Mouse (Mus musculus) CD8-positive naive resting alpha-beta T cell, adult 57 days (primary cell): Measurements from ENCODE around the gene Lrmda. TPM values are rescaled to one million over a fixed set of nuclear protein-coding genes. Genes with fewer than 3 reads are reported as not detected.

Experiments
- total RNA-seq: library from RNA; stranded (reverse); gene quantifications from one replicate; pipeline ENCODE4 v1.2.4, GENCODE M21; 2023

Gene Lrmda
- not detected for total RNA-seq

GRCm38 (mm10) chr14:22019252-22019948 is at the start of gene Lrmda:
Lrmda (plus strand) TSS chr14:22019712.

GRCm38 (mm10) chr14:21989291-21989913 is 30.1 kb upstream of the Lrmda start, which contains the start of gene Zfp503:
Zfp503 (minus strand) TSS chr14:21989601.

Other genes starting within 250 kb of the Lrmda start
- 112 TPM for gene Vdac2, start 194.5 kb upstream of the Lrmda start, total RNA-seq
- 9.3 TPM for gene Comtd1, start 170.7 kb upstream of the Lrmda start, total RNA-seq
- 0.46 TPM for gene Zfp503, start 30.1 kb upstream of the Lrmda start, total RNA-seq